ENCODE assay signal across 14 mouse cellular contexts in the genomic region with DNA sequence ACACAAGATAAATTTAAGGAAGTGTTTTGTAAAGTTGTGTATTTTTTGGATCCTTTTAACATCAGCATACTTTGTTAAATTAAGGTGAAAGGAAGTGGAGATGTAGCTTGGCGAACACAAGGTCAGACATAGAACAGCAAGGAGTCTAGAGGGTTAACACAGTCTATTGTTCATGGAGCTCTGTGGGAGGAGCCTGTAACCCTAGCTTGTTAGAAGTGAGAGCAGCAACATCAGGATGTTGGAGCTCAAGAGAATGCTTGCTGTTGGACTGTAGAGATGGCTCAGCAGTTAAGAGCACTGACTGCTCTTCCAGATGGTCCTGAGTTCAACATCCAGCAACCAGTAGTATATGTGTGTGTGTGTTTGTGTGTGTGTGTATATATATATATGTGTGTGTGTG. TPM values are rescaled to one million over a fixed set of nuclear protein-coding genes. Genes with fewer than 3 reads are reported as not detected.
DNase-seq lines count a peak whose midpoint lies in the region; ATAC-seq and TF ChIP-seq lines count a peak whose summit lies in the region.
"Had no signal": no experiment of that assay in that cellular context is flagged by ENCODE, and none has a peak within 500 bp of the region (broad histone marks: within the 10 kb centered on the region; RNA-seq: fewer than 3 reads in every experiment).

No protein-coding gene starts in this region.

- WGBS in heart, embryonic 15.5 days, result 36% methylated on average over 1 of the region's 1 CpGs
- 47% methylated on average over 1 of the region's 1 CpGs for WGBS in heart, embryonic 11.5 days (ENCODE audit: insufficient replicate concordance)
- 33% methylated on average over 1 of the region's 1 CpGs for WGBS in liver, embryonic 16.5 days (ENCODE audit: insufficient replicate concordance)
- WGBS in intestine, postnatal 0 days, result 65% methylated on average over 1 of the region's 1 CpGs

- ATAC-seq in heart, embryonic 15.5 days (replicated peaks; ENCODE audit: insufficient number of reproducible peaks, insufficient read depth, low FRiP score, low read depth), result no peak
- no peak for ATAC-seq in heart, embryonic 11.5 days (replicated peaks; ENCODE audit: insufficient number of reproducible peaks, low FRiP score, low TSS enrichment)
- ATAC-seq in liver, embryonic 16.5 days (ENCODE audit: low read depth), result no peak
- no peak for ATAC-seq in intestine, postnatal 0 days

- TF ChIP-seq CTCF in intestine, postnatal 0 days (IDR thresholded peaks at IDR 0.05; ENCODE audit: low read depth), result no peak

- DNase-seq in ES-CJ7 (ENCODE audit: low read depth, low spot score), result peak; percentile 75
- DNase-seq in embryo, embryonic 11 days, result peak; percentile 49
- no peak for DNase-seq in adipocyte (ENCODE audit: low spot score)
- no peak for DNase-seq in layer of hippocampus, adult 11-12 months (ENCODE audit: low spot score)
- DNase-seq: cerebellum, adult 9-10 months; gastrocnemius, postnatal 14 days; kidney, postnatal 4 days; thymus, adult 18-20 months had no signal

- no peaks in the 10 kb centered on the region for H3K27me3 ChIP-seq in heart, embryonic 15.5 days
- no peaks in the 10 kb centered on the region for H3K27me3 ChIP-seq in heart, embryonic 11.5 days (ENCODE audit: control insufficient read depth, insufficient read depth, low read length)
- H3K27me3 ChIP-seq in liver, embryonic 16.5 days (ENCODE audit: control insufficient read depth, insufficient read depth, low read depth, low read length), result no peaks in the 10 kb centered on the region
- no peaks in the 10 kb centered on the region for H3K27me3 ChIP-seq in intestine, postnatal 0 days (replicated peaks; ENCODE audit: control insufficient read depth, insufficient read depth, low read length)
- H3K27me3 ChIP-seq: hindbrain, embryonic 13.5 days had no signal

- H3K4me1 ChIP-seq in heart, embryonic 15.5 days (replicated peaks), result no peaks in the 10 kb centered on the region
- no peaks in the 10 kb centered on the region for H3K4me1 ChIP-seq in heart, embryonic 11.5 days (ENCODE audit: control insufficient read depth, insufficient read depth, low read length)
- no peaks in the 10 kb centered on the region; the same call in 1 of the 2 replicates for H3K4me1 ChIP-seq in liver, embryonic 16.5 days (ENCODE audit: control insufficient read depth, low read depth, low read length)
- H3K4me1 ChIP-seq in intestine, postnatal 0 days (replicated peaks; ENCODE audit: control insufficient read depth, insufficient read depth, low read length), result no peaks in the 10 kb centered on the region; the same call in 1 of the 2 replicates
- H3K4me1 ChIP-seq: hindbrain, embryonic 13.5 days had no signal

- H3K9me3 ChIP-seq in heart, embryonic 15.5 days (replicated peaks), result no peaks in the 10 kb centered on the region
- no peaks in the 10 kb centered on the region for H3K9me3 ChIP-seq in heart, embryonic 11.5 days (replicated peaks; ENCODE audit: control insufficient read depth, low read length)
- no peaks in the 10 kb centered on the region for H3K9me3 ChIP-seq in liver, embryonic 16.5 days (replicated peaks; ENCODE audit: control insufficient read depth, low read length)
- no peaks in the 10 kb centered on the region for H3K9me3 ChIP-seq in intestine, postnatal 0 days (ENCODE audit: control insufficient read depth)
- H3K9me3 ChIP-seq: hindbrain, embryonic 13.5 days had no signal

- H3K4me2 ChIP-seq in heart, embryonic 15.5 days, result 0 out of 2 replicates have a peak overlapping the region, but pooled peaks have one; percentile 0
- no peak overlapping the region; the same call in 1 of the 2 replicates for H3K4me2 ChIP-seq in heart, embryonic 11.5 days
- peak overlapping the region; percentile 10; the same call in 1 of the 2 replicates for H3K4me2 ChIP-seq in liver, embryonic 16.5 days (ENCODE audit: low read depth, low read length)
- H3K4me2 ChIP-seq in intestine, postnatal 0 days (replicated peaks; ENCODE audit: low read depth), result no peak overlapping the region
- H3K4me2 ChIP-seq: hindbrain, embryonic 13.5 days had no signal

- H3K27ac ChIP-seq in heart, embryonic 15.5 days, result no peak overlapping the region
- H3K27ac ChIP-seq in heart, embryonic 11.5 days (ENCODE audit: low read depth, low read length), result no peak overlapping the region
- H3K27ac ChIP-seq in liver, embryonic 16.5 days (ENCODE audit: low read length), result no peak overlapping the region
- H3K27ac ChIP-seq in intestine, postnatal 0 days (ENCODE audit: low read depth, low read length), result no peak overlapping the region
- H3K27ac ChIP-seq: hindbrain, embryonic 13.5 days had no signal

- H3K9ac ChIP-seq in heart, embryonic 15.5 days, result no peak overlapping the region
- no peak overlapping the region for H3K9ac ChIP-seq in heart, embryonic 11.5 days (ENCODE audit: low read depth, low read length)
- H3K9ac ChIP-seq in liver, embryonic 16.5 days (ENCODE audit: low read depth, low read length), result no peak overlapping the region
- no peak overlapping the region for H3K9ac ChIP-seq in intestine, postnatal 0 days (ENCODE audit: low read depth, low read length)
- H3K9ac ChIP-seq: hindbrain, embryonic 13.5 days had no signal

- no peaks in the 10 kb centered on the region for H3K36me3 ChIP-seq in heart, embryonic 15.5 days
- H3K36me3 ChIP-seq in heart, embryonic 11.5 days (ENCODE audit: control insufficient read depth, insufficient read depth, low read length), result no peaks in the 10 kb centered on the region
- H3K36me3 ChIP-seq in liver, embryonic 16.5 days (ENCODE audit: control insufficient read depth, insufficient read depth), result no peaks in the 10 kb centered on the region
- no peaks in the 10 kb centered on the region for H3K36me3 ChIP-seq in intestine, postnatal 0 days (ENCODE audit: control insufficient read depth, insufficient read depth)
- H3K36me3 ChIP-seq: hindbrain, embryonic 13.5 days had no signal

- H3K4me3 ChIP-seq in heart, embryonic 15.5 days, result no peak overlapping the region
- no peak overlapping the region for H3K4me3 ChIP-seq in heart, embryonic 11.5 days (ENCODE audit: low read depth, low read length)
- H3K4me3 ChIP-seq in liver, embryonic 16.5 days (ENCODE audit: low read depth, low read length), result no peak overlapping the region
- no peak overlapping the region for H3K4me3 ChIP-seq in intestine, postnatal 0 days (ENCODE audit: low read depth, low read length)
- H3K4me3 ChIP-seq: hindbrain, embryonic 13.5 days had no signal

RNA-seq across cellular contexts. Expression of gene Retn, which starts 6.6 kb away (rescaled TPM):
- 0.16 TPM in 1 of 2 replicates, not detected in the other for polyA plus RNA-seq in heart, embryonic 15.5 days (2015; fragmentation: Nextera tagmentation; extraction: Ambion mirVana)
- not detected in 2 replicates for polyA plus RNA-seq in heart, embryonic 11.5 days (2014; fragmentation: Nextera tagmentation; extraction: Ambion mirVana)
- polyA plus RNA-seq in liver, embryonic 16.5 days (2015; fragmentation: Nextera tagmentation; extraction: Ambion mirVana), result 0.11 TPM in 1 of 2 replicates, not detected in the other
- polyA plus RNA-seq in intestine, postnatal 0 days (2015; fragmentation: Nextera tagmentation; extraction: Ambion mirVana), result not detected in 2 replicates
- polyA plus RNA-seq: lung, postnatal 0 days had no signal

RNA-seq across cellular contexts. Expression of gene Mcemp1, which starts 16.6 kb away (rescaled TPM):
- 0.29 and 0.51 TPM in 2 replicates for polyA plus RNA-seq in heart, embryonic 15.5 days (2015; fragmentation: Nextera tagmentation; extraction: Ambion mirVana)
- polyA plus RNA-seq in heart, embryonic 11.5 days (2014; fragmentation: Nextera tagmentation; extraction: Ambion mirVana), result not detected in 2 replicates
- polyA plus RNA-seq in liver, embryonic 16.5 days (2015; fragmentation: Nextera tagmentation; extraction: Ambion mirVana), result 7.7 and 8.2 TPM in 2 replicates
- 0.09 and 0.22 TPM in 2 replicates for polyA plus RNA-seq in intestine, postnatal 0 days (2015; fragmentation: Nextera tagmentation; extraction: Ambion mirVana)

RNA-seq across cellular contexts. Expression of gene Stxbp2, which starts 18.2 kb away (rescaled TPM):
- polyA plus RNA-seq in heart, embryonic 15.5 days (2015; fragmentation: Nextera tagmentation; extraction: Ambion mirVana), result 35.1 and 55.6 TPM in 2 replicates
- polyA plus RNA-seq in heart, embryonic 11.5 days (2014; fragmentation: Nextera tagmentation; extraction: Ambion mirVana), result 57.7 and 60.2 TPM in 2 replicates
- 48.6 and 50.9 TPM in 2 replicates for polyA plus RNA-seq in liver, embryonic 16.5 days (2015; fragmentation: Nextera tagmentation; extraction: Ambion mirVana)
- 163 and 185 TPM in 2 replicates for polyA plus RNA-seq in intestine, postnatal 0 days (2015; fragmentation: Nextera tagmentation; extraction: Ambion mirVana)

RNA-seq across cellular contexts. Expression of gene Fcor, which starts 23.2 kb away (rescaled TPM):
- polyA plus RNA-seq in heart, embryonic 15.5 days (2015; fragmentation: Nextera tagmentation; extraction: Ambion mirVana), result 5.7 and 6.6 TPM in 2 replicates
- 9.4 and 12.2 TPM in 2 replicates for polyA plus RNA-seq in heart, embryonic 11.5 days (2014; fragmentation: Nextera tagmentation; extraction: Ambion mirVana)
- polyA plus RNA-seq in liver, embryonic 16.5 days (2015; fragmentation: Nextera tagmentation; extraction: Ambion mirVana), result 3.9 and 4.0 TPM in 2 replicates
- 1.5 and 2.8 TPM in 2 replicates for polyA plus RNA-seq in intestine, postnatal 0 days (2015; fragmentation: Nextera tagmentation; extraction: Ambion mirVana)

RNA-seq across cellular contexts. Expression of gene Pcp2, which starts 23.6 kb away (rescaled TPM):
- polyA plus RNA-seq in heart, embryonic 15.5 days (2015; fragmentation: Nextera tagmentation; extraction: Ambion mirVana), result 0.33 TPM in 1 of 2 replicates, not detected in the other
- 0.11 TPM in 1 of 2 replicates, not detected in the other for polyA plus RNA-seq in heart, embryonic 11.5 days (2014; fragmentation: Nextera tagmentation; extraction: Ambion mirVana)
- polyA plus RNA-seq in liver, embryonic 16.5 days (2015; fragmentation: Nextera tagmentation; extraction: Ambion mirVana), result 0.07 TPM in 1 of 2 replicates, not detected in the other
- polyA plus RNA-seq in intestine, postnatal 0 days (2015; fragmentation: Nextera tagmentation; extraction: Ambion mirVana), result not detected in 2 replicates
- polyA plus RNA-seq: lung, postnatal 0 days had no signal

Comparison
In these comparisons a context has a peak if more than half of its experiments do, and no peak if none do; other contexts are left out.
1. H3K4me2 ChIP-seq: peak in heart, embryonic 15.5 days (single experiment) and liver, embryonic 16.5 days (single experiment); none in heart, embryonic 11.5 days (single experiment) and intestine, postnatal 0 days (single experiment).
2. DNase-seq: peak in ES-CJ7 (single experiment) and embryo, embryonic 11 days (single experiment); none in adipocyte (single experiment) and layer of hippocampus, adult 11-12 months (single experiment).